Mouse (Mus musculus) layer of hippocampus, postnatal 36 days (tissue): ENCODE results near the gene Hist1h2ag. TPM values are rescaled to one million over a fixed set of nuclear protein-coding genes. Genes with fewer than 3 reads are reported as not detected.

Experiments
- DNase-seq, 2 experiments: peaks; one replicate each; pipeline ENCODE4 v3.0.0; 2022
- total RNA-seq, 2 experiments: library from RNA; stranded (reverse); gene quantifications; 2 replicates each; pipeline ENCODE4 v1.2.3; 2021

The Hist1h2ag gene
- total RNA-seq, 2 experiments from 2014 or later, result 13.7 to 21.6 TPM

DNA sequence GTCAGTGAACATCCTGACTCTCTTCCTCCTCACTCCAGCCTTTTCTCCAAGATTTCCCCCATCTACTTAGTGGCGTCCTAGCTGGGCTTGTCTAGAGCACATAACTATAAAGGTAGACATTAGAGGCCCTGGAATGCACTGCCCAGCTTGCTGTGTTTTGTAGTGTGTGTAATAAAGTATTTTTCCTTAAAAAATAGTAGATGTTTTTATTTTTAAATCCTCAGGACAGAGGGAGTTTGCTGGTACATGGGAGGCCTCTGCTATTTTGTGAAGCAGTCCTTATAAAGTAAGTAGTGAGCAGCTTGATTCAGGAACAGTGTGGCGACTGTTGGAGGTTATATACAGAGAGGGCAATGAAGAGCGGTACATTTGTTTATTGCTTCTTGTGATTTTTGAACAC, 34.0 kb downstream of the Hist1h2ag start:
- no peak for DNase-seq

DNA sequence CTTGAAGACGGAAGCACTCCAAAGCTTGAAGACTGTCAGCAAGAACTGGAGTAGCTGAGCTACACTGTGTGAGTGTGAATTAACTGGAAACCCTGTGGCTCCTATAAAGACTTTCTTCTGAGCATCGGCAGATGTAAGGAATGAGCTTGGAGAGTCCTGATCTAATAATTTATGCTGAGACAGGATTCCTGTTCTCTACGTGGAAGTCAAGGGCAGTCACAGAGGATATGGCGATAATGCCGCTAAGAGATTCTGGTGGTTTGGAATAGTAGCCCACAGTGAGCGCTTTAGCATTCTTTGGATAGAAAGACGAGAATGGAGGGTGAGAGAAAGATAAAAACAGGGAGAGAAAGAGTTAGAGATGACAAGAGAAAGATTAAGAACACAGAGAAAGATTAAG, 34.9 kb downstream of the Hist1h2ag start:
- DNase-seq, result no peak

DNA sequence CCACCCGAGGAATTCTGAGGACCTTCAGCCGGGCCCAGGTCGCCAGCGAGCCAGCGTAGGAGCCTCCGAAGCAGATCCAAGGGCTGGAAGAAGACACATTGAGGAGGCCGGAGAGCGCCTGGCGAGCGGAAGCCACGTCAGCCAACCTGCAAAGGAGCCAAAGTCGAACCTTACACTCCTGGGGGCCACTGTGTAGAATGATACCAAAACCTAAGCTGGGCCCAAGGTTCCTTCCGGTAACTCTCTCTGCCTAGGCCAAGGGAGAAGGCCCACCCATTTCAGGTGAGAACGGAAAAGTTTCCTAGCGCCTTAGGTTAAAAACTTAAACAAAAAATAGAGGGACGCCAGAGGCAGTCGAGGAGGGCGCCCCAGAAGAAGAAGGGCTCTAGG, 35.6 kb downstream of the Hist1h2ag start:
- DNase-seq, result no peak

DNA sequence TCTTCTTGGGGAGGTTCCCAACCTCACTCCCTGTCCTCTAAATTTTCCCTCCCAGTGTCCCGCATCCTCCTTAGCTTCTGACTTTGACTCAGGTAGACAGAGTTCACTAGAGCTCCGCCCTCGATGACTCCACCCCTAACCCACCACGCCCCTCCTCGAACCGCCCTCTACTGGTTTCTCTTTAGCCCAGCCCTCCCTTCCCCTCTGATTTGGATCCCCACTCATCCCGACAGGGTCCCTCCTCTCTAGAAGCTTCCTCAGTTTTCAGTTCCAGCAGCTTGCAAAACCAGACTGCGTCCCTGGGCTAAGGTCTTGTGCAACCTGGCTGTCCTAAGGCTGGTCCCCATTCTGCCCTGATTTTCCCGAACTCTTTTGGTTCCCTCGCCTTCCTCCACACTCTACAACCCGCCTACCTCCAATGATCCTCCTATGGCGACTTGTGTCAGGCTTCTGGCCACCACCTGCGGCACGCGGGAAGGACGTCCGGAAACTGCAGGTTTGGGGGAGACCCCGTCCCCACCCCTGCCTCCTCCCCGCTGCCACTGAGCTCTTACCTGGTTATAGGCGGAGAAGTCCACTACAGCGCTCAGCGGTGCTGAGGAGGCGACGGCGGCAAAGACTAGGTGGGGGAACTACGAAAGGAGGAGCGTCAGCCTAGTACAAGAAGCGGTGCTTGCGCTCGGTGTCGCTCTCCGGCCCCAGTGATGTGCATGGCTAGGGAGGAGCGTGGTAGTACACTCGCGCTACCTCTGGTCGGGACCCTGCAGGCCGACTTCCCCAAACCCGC, 36.2 kb downstream of the Hist1h2ag start:
- peak in 1 of 2 experiments; percentile 32 for DNase-seq

DNA sequence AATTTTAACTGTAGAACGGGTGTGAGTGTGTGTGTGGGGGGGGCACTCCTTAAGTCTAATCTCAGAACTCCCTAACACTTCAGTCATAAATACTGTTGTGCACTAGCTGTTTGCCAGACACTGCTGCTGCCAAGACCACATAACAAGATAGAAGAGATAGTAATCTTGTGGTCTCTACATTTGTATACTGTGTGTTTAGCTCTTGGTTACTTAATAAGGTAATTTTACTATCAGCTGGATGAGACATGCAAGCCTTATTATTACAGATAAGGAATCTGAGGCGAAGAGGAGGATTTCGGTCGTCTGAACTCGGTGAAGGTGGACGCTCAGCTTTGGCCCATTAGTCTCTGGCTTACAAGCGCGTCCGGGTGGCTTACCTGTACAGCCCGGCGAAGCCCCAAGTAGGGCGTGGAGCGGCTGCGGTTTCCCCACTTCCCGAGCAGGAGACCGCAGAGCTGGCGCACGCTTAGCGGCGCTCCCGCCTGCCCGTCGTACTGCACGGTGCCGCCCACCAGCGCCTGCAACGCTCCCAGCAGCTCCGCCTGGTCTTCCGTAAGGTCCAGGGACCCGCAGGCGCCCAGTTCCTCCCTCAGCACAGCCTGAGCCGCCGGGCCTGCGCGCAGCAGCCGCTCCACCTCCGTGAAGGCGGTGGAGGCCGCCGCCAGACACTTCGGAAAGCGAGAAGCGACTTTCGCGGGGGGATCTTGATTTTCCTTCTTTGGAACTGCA, 37.0 kb downstream of the Hist1h2ag start:
- peak in 1 of 2 experiments; percentile 34 for DNase-seq

DNA sequence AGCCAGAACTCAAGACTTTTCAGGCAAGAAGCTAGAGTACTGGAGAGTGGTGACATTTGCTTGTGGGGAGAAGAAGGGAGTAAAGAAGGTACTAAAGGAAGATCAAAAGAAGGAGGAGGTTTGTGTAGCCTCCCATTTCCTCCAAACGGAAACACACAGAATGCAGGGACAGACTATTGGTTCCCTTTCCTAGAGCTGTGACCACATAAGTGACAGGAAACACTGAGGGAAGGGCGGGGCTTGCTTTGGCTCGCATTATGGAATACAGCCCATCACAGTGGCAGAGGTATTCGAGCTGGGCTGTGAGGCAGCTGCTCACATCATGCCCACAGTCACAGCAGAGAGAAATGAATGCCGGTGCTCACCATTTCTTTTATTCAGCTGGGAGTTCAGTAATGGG, 40.9 kb downstream of the Hist1h2ag start:
- no peak for DNase-seq

DNA sequence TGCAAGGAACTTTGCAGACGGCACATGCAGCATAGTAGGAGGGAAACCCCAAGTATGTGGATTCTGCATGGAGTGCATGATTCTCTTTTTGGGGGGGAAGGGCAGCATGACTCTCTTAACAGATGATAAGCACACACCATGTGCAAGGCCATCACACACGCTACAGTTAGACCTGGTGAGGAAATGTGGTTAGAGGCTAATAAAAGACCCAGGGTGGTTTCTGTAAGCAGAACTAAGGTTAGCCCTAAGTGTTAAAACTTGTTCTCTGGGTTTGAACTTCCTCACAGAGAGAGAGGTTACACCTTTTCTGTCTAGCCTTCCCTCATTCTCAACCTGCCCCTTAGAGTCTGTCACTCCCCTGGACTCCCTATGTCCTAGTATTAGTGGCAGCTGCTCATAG, 41.4 kb downstream of the Hist1h2ag start:
- DNase-seq, result no peak

DNA sequence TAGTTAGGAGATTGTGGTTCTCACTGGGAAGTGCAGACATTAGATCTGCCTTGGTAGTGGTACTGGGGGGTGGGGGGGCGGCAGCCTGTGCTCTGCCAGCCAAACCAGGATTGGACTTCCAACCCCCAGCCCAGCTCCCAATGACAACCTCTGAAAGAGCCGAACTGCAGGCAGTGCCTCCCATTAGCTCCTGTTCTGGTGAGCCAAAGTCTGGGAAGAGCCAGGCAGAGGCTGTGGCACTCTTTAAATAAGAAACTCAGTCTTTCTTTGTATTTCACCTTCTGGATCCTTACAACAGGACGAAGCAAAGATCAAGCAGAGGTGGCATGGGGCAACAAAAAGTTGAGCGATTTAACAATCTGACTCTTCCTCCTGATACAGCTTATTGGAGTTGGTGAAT, 43.6 kb downstream of the Hist1h2ag start:
- no peak for DNase-seq

DNA sequence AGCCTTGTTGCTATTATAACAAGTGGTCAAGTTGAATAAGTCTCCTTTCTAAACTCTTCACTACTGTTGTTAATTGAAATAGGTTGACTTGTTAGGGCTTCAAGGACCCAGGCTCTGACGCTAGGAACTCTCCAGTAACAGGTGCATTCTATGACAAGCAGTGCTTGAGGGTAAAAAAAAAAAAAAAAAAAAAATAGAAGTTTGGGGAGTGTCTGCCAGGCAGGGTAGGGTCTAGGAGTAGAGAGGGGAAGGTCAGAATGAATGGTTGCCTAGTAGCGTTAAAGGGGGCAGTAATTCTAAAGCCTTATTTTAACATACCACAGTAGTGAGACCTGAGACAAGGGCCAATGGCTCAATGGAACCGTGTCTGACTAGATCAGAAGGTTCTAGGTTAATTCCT, 44.3 kb downstream of the Hist1h2ag start:
- DNase-seq, result no peak

DNA sequence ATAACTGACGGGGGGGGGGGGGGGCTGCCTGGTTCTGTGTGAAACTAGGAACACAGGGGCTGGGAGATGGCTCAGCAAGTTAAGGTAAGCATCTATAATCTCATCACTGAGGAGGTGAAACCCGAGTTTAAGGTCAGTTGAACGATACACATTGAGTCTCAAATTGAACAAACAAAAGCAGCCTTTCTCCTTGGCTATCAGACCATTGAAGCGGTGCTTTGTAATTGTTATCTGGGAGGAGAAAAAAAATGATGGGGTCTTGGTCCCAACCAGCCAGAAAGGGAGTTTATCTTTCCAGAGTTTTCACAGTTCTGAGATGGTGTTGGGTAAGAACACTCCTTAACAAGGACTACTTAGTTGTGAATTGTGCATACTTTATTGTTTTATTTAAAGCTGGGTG, 44.9 kb downstream of the Hist1h2ag start:
- no peak for DNase-seq

DNA sequence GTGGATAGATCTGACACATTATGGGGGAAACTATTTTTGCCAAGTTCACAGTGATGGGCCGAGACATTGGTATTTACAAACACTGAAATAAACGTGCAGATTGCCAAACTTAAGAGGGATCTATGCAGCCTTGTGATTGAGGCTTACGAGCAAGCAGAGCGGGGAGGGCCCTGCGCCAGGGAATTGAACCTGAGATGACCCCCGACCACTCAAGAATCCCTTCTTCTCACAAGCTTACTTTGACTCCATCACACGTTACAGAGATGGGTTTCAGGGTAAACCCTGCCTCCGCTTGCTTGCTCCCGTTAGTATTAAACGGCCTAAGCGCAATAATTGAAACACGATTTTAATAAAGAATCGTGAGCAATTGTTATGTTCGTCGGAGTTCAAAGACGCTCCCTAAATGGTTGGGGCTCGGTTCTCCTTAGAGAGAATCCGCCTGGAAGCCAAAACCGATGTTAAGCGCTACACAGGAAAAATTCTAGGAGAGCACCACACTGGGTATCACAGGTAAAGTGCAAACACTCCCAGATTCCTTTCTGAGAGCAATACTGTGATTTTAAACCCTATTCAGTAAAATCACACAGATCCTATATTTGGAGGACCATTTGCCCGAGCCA, 45.4 kb downstream of the Hist1h2ag start:
- DNase-seq, result no peak

DNA sequence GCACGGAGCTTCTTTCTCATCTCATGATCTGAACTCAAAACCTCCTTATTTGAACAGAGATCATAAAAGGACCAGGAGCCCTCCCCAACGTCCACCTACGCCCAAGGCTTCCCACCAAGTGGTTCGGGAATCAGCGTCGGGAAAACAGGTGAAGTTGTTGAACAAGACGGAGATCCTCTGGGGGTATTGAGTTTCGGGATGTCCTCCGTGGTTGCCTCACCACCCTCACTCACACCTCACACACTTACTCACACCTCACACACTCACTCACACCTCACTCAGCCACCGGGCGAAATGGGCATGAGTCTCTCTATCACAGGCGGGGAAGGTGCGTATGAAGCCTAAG, 45.9 kb downstream of the Hist1h2ag start:
- DNase-seq, result no peak

DNA sequence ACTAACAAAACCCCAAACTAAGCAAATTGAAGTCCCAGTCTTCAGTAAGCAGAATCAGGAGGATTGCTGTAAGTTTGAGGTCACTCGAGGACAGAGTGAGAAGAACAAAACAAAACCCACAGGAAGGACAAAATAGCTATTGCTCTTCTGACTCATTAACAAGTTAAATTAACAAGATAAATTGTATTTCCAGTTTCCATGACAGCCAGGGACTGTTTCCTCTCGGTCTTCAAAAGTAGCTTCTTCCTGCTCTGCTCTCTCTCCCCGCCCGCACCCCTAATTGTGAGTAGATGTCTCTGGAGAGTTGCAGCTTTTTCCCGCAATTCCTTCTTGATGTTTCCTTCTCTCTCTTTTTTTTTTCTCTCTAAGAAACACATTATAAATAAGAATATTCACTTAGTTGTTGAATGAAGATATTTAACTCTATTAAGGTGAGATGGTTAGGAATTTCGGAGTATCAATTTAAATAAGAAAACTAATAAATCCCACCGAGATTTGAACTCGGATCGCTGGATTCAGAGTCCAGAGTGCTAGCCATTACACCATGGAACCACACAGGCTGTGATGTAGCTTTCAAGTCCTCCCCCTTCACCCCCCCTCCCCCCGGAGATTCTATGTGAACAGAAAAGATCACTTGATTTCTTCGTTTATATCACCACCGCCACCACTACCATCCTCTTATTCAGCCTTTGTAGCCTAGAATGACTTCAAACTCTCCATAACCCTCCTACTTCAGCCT, 46.5 kb downstream of the Hist1h2ag start:
- no peak for DNase-seq

DNA sequence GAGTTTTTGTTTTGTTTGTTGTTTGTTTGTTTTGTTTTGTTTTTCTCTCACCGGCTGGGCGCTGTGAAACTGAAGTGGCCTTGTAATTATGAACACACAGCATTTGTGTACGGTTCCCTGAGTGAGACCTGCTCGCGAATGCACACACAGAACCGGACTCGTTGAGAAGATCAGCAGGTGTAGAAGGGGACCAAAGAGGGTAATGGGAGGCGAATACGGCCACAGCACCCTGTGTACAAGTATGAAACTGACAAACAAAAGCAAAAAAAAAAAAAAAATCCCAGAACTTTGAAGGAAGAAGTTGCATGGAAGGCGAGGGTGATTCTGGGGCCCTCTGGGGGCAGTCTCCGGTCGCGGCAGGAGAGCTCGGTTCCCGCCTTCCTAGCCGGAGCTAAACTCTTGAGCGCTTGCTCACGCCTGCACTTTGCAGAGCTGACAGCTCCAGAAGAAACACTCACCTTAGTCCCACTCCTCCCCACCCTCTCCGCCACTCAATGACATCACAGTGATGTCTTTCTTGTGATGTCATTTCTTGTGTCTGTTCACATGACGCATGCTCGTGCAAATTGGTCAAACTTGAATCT, 47.3 kb downstream of the Hist1h2ag start:
- DNase-seq, result no peak

DNA sequence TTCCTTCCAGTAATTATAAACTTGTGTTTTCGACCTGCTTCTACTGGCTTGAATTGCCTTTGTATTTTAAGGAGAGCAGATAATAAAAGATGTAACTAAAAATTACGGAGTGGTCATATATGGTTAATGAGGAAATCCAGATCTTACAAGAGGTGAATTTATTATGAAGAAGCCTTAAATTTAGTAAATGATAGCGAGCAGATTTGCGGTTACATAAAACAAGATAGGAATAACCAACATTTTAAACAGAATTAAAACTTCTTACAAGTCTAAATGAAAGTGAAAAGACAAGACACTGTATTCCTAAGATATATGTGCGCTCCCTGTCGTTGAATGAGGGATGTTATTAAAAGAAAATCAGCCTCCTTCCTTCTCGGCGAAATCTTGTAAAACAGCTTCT, 47.8 kb downstream of the Hist1h2ag start:
- DNase-seq, result no peak

DNA sequence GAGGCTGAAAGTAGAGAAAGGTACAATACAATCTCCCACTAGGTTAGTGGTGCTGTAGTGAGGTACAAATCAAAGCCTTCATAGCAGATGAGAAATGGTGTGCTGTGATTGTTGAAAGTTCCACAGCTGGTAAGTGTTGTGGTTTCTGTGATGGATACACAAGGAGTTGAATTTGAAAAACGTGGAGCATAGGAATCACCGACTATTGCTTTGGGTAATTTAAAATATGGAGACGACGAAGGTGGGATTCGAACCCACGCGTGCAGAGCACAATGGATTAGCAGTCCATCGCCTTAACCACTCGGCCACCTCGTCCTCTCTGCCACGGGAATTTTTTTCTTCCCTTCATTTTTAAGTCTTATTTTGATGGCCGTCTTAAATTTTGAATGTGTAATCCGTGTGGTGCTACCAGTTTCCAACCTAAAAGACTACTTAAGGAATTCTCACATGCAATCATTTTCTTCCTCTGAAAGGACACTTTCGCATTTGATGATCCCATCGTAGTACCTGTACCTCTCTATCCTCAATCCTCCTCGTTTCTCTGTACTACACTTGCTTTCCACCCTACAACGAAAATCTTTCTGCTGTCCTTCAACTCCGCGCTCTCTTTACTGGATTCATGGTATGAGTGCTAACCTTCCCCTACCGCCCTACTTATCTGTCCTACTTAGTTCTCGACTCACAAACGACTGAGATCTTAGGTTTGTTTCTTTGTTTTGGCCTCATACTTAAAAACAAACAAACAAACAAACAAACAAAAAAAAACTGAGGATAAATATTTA, 48.6 kb downstream of the Hist1h2ag start:
- peak in 1 of 2 experiments; percentile 41 for DNase-seq

DNA sequence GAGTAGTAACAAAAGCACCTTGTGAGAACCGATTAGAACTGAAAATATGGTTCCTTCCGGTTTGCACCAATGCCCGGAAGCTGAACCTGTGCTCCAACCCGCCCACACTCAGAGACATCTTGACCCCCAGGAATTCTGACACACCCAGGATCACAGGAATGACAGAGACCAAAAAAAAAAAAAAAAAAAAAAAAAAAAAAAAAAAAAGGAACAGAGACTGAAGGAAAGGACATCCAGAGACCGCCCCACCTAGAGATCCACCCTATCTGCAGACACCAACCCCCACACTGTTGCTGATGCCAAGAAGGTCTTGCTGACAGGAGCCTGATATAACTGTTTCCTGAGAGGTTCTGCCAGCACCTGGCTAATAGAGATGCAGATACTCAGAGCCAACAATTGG, 50.2 kb downstream of the Hist1h2ag start:
- no peak for DNase-seq
